Mouse (Mus musculus): ENCODE results near the gene Riok1.

DNA sequence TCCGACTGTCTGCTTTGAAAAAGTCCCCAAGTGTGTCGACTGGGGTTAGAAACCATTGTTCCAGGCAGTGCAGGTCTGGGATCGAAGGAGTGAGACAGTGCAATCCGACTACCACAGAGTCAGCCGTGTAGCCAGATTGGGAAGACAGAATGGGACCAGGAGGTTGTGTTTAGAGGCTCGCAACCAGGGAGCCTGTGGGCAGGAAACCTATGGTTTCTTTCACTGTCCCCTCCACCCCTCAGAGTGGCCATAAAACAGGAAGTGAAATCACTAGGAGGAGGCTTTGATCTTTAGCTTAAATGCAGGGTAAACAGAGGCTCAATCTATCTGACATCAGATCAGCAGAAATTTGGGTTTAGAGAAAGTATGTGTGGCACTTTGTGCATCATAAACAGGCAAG, 42.0 kb downstream of the Riok1 start:
- no peak for TF ChIP-seq CTCF (IDR thresholded peaks at IDR 0.05; ENCODE audit: extremely low read depth, insufficient read depth, insufficient read length, insufficient replicate concordance)
- no peak for TF ChIP-seq POLR2A (IDR thresholded peaks at IDR 0.05; ENCODE audit: low read depth, low read length)
